Mouse (Mus musculus) thymus, postnatal 4 days (tissue): ENCODE data around the gene Pdzd2.

ENCODE experiments used
- DNase-seq: peaks from one replicate; pipeline ENCODE4 v3.0.0; 2021

The Pdzd2 gene

DNA sequence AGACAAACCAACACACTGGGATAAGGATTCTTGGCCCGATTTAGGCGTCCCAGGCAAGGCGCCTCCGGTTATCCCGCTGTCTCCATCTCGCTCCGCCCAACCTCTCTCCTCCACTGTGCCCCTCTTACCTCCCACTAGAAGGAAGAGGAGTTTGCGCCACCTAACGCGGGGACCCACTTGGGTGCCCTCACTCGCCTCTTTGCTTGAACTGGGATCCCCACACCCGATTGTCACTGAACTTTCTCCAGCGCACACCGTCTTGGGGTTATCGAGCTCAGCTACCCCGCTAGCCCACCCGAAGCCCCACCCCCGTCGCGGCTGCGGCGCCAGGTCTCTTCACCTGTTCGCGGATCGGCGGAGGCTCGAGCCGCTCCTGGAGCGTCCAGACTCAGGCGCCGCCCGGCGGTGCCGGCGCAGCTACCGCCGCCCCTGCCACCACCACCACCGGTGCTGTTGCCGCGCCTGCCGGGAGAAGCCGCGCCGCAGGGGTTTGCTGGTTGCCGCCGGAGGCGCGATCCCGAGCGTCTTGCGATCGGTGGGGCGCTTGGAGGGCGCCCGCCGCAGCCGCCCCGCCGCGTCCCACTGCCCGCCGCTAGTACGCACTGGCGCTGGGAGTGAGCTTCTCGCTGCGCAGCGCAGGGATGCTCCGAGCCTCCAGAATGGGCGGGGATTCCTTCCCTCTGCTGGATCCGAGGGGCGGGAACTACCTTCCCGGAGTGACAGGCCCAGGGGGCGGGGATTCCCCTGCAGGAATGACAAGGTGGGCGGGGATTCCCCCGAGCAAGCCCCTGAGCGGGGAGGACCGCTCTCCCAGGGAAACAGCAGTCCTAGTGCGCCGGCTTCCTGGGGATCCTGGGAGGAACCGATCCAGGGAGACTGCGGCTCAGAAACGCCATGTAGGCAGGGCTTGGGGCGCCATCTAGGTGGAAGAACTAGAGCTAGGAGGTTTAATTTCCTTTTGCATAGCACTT is at the start of gene Pdzd2:
Gene Pdzd2 (minus strand): TSS at position 648 of the 971 bp plus-strand sequence.
- peak; percentile 64 for DNase-seq

DNA sequence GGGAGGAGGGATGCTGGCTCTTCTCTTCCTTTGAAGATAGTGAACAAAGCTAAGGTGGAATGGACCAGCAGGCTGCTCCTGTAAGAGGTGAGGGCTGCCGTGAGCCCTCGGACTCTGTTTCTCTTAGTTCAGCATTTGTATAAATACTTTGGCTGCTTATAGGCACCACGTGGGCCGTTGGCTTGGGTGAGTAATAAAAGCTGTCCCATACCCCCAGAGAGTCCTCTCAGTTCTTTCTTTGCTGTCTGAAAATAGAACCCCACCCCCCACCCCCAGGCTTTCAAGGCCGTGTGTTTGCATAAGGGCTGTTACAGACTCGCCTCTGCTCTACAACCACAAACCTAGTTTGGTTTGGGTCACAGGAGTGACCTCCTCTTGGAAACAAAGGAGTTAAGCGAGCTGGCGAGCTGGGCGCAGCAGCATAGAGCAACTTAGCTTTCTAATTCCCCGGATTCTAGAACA is 49.7 kb upstream of the Pdzd2 start:
- no peak for DNase-seq

DNA sequence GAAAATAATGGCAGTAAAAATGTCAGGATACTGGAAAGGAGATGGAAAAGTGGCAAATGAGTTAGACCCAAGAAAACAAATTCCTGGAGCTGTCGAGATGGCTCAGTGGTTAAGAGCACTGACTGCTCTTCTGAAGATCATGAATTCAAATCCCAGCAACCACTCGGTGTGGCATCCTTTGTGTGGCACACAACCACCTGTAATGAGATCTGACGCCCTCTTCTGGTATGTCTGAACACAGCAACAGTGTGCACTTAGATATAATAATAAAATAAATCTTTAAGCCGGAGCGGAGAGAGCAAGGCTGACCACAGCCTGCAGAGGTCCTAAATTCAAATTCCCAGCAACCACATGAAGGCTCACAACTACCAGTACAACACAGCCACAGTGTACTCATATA is 48.8 kb upstream of the Pdzd2 start:
- DNase-seq: no peak

DNA sequence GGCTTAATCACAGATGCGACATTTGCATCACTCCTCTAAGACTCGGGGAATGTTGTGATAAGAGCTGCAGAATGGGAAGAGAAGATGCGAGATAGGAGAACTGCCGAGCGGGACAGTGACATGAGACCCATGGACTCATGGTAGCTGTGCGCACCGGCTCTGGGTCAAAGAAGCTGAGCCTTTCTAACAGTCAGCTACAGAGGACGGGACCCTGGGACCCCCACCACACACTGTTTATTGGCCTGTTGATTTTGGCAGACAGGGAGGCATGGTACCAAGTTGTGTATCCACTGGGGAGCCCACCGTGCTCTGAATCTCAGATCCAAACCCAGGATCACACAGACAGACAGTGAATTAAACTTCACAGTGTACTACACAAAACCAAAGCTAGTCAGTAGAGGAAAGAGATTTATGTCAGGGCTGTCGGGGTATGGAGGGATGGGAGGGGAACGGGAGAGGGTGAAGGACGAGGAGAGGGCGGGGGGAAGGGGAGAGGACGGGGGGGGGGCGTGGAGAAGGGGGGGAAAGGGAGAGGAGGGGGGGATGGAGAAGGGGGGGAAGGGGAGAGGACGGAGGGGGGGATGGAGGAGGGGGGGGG is 42.1 kb upstream of the Pdzd2 start:
- DNase-seq: no peak

DNA sequence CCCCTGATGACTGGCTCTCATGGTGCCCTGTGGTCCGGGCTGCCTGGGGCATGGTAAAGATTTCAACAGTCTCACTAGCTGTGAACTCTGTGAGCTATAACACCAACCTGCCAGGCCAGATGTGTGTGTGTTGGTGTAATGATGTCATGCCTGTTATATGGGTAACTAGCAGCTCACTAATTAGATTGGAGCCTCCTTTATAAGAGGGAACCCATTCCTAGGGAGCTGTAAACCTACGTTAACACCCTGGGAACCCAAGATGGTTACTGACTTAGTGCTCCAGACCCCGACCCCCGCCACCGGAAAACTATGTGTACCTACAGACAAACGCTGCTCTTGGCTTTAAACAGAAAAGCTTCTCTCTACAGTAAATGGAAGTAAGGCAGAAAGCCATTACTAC is 41.6 kb upstream of the Pdzd2 start:
- DNase-seq: no peak

DNA sequence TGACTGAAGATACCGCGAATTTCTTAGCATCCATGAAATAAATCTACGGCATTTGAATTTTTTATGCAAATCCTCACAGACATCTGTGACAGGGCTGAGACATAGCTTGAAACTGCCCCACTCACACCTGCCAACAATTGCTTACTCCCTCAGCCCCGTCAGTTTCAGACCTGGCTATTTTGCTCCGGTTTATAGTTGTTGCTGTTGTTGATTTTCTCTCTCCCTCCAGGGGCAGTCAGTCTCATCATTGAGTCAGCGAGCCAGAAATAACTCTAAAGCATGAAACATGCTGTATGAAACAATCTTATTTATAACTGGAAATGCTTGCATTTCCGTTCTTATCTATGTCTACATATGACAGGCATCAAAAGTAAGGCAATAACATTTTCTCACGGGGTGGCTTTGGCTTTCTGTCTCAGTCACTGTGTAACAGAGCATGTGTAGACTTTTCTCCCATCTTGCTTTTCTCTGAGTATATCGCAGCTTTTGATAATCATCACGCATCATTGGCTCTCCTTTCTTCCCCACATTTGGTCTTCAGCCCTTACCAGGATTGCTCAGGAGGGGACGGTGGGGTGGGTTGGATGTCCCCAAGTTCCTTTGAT is 34.5 kb upstream of the Pdzd2 start:
- DNase-seq: no peak

DNA sequence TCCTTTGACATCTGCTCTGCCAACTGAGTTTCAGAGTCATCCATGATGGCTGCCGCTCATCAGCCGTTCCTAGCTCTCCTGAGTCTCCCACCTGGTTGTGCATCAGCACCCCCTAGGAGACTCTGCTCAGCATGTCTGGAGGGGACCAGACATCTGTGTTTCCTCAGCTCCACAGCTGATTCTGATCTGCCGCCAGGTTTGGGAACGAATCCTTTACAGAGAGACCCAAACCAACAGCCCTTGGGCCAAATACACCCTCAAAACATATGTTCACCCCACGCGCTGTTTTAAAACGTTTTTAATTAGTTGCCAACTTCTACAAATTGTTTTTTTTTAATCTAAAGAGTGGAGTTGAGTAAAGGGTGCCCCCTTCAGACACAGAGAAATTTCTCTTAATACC is 31.2 kb upstream of the Pdzd2 start:
- DNase-seq: no peak

DNA sequence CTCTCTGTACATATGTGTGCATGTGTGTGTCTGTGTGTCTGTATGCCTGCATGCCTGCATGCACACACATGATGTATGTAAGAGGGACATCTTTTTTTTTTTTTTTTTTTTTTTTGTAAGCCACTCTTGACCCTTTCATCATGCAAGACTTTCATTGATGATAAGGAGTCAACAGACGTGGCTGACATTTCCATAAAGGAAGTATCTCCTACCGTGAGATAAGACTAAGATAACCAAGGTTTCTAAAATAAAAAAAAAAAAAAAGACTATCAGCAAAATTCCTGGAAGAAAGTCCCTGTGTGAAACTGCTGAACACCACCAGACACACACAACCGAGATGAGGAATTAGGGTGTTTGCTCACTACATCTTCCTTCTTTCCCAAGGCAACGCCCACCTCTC is 27.1 kb upstream of the Pdzd2 start:
- no peak for DNase-seq

DNA sequence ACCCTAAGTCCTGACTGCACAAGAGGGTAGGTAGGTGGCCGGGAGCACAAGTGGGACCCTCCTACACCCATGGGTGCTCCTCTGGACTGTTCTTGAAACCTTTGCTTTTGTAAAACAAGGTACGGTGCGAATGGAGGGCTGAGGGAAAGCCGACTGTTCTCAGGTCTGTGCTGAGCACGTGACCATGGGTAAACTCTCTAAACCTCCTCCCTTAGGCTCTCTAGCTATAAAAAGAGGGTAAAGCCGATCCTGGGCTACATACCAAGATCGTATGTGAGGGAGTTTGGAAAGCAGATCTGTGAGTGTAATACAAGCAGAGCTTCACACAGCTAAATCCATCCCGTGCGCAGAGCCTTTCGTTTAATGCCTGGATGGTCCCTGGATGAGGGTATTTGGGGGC is 23.4 kb upstream of the Pdzd2 start:
- DNase-seq: no peak

DNA sequence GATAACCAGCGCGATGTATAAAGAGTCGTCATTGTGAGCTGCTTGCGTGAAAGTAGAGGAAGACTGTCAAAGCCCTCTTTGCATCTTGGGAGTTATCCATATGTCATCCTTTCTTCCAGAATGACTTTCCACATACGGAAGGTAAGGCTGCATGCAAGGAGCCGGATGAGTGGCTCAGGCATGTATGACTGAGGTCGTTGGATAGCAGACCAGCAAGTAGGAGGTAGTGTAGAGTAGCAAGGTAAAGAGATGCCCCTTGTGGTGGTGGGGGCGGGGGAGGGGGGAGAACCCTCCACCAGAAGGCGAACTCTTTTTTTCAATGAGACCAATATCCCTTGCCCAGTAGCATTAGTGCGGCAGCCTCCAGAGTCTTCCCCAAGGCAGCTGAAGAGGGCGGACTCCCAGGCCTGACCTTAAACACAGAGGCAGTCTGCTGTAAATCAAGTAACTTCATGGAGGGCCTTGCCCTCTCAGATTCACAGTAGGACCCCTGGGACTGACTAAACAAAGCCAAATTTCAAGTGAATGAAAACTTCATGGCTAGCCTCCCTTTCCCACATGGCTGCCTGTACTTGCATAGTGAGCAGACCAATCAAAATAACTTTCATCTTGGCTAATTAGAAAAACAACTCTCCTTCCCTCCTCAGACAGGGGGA is 22.7 kb upstream of the Pdzd2 start:
- DNase-seq: no peak

DNA sequence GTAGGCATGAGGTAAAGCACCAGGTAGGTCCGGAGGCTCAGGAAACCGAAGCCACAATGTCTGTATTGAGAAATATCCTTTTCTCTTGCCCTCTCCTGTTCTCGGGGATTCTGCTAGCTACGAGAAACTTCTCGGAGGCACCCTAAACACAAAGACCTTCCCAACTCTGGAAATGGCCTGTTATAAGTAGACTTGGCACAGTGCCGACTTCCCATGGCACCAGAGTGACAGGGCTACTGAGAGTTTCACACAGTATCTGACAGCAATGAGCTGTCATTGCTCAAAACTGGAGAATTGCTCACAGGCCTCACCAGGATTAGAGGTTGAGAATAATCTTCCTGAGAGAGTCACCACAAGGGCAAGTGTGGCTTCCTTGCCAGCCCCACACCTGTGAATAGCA is 21.0 kb upstream of the Pdzd2 start:
- DNase-seq: no peak

DNA sequence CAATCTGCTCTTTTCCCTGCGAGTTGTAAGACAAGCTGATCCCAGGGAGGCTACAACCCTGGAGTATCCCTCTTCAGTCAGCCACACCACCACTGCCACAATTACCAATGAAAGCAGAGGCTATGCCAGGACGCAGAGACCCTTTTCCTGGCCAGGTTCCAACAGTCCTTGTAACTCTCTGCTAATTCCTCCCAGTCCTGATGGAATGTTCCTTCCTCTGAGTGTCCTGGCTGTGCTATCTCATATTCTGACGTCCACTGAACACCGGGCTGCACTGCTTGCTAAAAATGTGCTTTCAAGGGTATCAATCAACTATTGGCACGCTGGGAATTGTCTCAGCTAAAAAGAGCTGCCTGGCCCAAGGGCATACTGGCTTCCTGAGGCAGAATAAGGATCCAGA is 18.7 kb upstream of the Pdzd2 start:
- DNase-seq: no peak

DNA sequence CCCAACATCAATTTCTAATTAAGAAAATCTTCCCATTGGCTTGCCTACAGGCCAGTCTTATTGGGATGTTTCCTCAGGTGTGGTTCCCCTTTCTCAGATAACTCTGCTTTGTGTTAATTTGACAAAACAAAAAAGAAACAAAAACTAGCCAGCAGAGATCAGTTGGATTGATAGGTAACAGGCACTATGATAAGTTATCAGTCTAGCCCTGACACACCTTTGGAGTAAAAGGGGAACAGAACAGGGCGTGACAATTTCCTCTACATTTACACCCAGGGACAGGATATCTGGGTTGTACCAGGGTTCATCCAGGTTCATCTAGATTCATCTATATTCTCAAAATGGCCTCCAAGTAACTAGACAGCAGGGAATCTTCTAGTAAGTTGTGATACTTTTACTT is 18.0 kb upstream of the Pdzd2 start:
- DNase-seq: no peak

DNA sequence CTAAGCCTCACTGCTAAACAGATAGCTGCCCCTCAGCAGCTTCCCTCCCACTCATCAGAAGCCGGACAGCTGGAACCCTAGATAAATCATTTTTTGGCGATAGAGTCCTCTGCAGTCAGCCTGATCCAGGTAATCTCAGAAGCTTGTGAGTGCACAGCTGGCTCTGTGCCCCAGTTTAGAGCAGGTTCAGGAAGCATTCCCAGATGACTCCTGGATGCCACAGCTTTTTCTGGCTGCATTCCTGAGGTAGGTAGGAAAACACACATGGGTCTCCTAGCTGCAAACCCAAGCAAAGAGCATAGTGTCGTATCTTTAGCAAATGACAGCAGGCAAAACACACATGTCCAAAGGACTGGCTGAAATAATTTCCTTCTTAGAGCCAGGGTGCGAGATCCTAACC is 13.5 kb upstream of the Pdzd2 start:
- no peak for DNase-seq

DNA sequence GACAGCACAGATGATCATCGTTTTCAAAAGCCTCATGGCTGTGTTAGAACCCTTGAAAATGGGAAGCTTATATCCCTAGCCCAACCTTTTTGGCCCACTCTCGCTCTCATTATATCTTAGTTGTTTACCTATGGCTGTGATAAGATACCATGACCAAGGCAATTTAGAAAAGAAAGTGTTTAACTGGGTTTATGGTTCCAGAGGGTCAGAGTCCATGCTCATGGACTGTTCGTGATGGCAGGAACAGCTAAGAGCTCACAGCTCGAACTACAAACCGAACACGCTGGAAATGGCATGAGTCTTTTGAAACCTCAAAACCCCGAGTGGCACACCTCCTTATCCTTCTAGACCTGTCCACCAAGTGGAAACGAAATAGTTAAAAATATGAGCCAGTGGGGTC is 11.2 kb upstream of the Pdzd2 start:
- DNase-seq: no peak

DNA sequence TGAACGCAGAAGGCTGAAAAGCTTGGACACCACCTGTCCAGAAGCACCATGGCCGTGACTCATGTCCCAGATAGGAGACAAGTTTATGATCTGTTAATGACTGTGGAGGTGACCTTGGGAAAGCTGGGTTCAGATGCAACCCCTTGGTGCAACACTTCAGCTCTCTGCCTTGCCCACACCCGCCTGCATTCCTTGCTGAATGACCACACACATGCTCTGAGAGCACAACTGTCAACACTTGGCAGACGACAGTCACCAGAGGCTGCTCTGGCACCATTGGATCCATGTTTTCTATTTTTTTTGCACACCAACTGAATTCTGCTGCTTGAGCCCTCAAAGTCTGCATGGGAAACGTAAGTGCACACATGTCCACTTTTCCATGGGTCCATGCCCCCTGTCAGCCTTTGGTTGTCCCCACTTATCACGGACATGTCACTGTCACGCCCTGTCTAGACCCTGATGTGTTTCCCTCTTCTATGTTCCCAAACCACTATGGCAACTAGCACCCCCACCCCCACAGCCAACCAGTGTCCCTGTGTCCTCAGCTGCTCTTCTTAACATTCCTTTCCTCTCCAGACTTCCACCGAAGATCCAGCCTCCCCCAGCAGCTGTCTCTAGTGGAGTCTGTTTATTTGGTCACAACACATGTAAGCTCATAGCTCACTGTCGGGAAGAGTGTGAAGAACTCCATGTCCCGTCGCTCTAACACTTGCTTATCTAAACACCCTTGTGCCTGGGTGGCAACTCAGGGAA is 10.0 kb upstream of the Pdzd2 start:
- no peak for DNase-seq

DNA sequence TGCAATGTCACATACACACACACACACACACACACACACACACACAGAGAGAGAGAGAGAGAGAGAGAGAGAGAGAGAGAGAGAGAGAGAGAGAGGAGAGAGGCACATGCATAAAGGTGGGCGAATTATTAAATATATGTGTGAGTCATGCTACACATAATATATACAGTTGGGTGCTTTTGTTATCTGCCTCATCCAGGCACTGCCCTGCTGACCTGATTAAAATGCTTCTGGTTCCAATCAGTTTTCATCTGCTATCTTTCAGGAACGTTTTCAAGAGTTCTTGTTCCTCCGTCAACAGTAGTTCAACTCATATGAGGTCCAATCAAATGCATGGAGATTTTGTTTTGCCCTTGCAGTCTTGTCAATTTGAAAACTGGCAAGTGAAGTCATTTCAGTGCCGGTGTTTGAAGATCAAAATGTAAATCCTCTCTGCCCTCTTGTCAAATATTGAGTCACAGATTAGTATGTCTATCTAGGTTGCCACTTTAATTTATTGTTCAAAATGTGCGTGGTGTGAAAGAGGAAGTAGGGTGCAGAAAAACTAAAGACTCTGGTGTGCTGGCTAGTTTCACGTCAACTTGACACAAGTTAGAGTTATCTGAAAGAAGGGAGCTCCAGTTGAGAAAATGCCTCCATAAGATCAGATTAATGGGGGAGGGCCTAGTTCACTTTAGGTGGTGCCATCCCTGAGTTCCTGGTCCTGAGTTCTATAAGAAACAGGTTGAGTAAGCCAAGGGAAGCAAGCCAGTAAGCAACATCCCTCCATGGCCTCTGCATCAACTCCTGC is 2.6 kb upstream of the Pdzd2 start:
- no peak for DNase-seq

DNA sequence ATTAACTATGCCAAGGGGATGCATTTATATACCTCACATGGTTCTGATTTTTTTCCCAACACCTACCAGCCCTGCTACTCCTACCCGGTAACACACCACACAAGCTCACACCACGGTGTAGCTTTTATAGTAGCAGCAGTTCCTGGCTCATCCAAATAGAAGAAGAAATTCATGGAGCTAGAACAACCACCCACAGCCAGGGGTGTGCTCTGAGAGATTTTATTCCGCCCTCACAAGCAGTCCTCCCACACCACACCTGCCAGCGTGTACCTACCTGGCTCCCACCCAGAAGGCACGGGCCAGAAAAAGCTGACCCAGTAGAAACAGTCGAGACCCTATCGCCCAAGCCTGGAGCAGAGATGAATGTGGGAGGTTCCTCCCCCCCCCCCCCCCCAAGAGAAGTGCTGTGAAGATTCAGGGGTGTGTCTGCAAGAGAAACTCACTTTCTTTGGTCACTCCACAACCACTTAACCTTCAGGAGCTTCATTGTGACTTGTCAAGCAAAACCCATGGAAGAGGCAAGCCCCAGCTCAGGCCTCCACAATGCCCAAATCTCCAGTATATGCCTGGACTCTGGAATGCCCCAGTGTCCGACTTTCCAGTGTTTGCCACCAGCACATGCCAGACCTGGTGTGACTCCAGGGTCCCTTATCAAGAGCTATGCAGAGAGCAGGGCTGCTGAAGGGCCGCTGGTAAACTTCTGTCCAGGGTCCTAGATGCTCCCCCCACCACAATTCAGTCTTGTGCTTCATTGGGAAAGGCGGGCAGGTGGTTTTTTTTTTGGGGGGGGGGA is 1.2 kb downstream of the Pdzd2 start:
- no peak for DNase-seq

DNA sequence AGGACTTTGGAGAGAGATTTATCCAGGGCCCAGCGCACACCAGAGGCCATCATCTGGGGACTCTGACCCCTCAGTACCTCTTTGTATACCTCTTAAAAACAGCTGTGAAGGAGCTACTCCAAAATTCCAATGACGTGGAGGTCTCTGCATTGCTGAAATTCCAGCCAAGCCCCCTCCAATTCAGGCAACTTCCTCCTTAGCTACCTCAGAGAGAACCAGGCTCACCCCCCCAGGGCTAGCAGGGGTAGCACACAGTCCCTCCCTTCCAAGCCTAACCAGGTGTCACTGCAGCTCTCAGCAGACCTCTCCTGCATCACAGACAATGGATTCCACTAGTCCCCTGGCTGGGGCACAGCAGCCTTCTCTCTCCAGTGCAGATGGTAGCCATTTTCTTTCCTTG is 4.5 kb downstream of the Pdzd2 start:
- no peak for DNase-seq

DNA sequence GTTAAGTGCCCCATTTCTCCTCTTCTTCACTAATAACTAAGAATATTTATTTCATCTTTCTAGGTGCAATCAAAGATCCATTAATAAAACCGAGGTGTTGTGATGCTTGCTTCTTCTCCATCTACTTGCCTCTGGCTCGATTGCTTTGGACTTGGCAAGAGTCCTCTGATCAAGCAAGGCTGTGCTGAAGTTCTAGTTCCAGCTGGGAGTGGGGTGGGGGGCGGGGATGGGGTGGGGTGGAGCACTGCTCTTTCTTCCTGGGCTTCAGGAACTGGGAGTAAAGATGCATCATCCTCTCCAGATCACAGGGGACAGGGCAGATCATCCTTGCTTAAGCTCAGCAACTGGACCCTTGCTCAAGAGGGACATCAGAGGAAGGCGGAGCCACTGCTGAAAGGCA is 5.5 kb downstream of the Pdzd2 start:
- DNase-seq: no peak

DNA sequence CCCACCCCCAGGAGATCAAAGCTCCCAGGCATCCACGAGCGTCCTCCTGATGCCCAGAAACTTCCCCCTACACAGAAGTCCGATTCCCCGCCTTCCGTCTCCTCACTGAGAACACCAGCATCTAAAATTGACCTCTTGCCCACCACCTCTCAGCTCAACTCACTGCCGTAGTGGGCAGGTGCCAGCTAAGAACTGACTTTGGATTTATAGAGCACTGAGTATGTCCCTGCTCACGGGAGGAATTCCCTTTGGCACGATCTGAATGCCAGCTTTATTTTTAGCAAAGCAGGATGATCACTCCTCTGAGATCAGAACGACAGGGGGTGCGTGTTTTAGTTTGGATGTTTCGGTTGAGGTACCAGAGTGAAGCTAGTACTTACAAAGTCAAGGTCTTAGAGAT is 7.1 kb downstream of the Pdzd2 start:
- DNase-seq: no peak
